Mouse (Mus musculus) brain, embryonic 14.5 days (tissue): ENCODE data around the gene Slc7a7.

ENCODE experiments used
- CTCF ChIP-seq: fragments of 200-500 bp; IDR thresholded peaks from 2 replicates; pipeline ENCODE4 v1.5.1; 2012; ENCODE audit warnings: inconsistent platforms, mild to moderate bottlenecking, moderate library complexity, borderline replicate concordance; ENCODE audit not compliant: insufficient read depth, insufficient read length; ENCODE audit errors: extremely low read depth
- POLR2A ChIP-seq: fragments of 200-500 bp; IDR thresholded peaks from 2 replicates; pipeline ENCODE4 v1.6.1; 2012; ENCODE audit warnings: mild to moderate bottlenecking, inconsistent platforms, borderline replicate concordance; ENCODE audit not compliant: poor library complexity, insufficient read depth, insufficient read length, severe bottlenecking; ENCODE audit errors: extremely low read depth

DNA sequence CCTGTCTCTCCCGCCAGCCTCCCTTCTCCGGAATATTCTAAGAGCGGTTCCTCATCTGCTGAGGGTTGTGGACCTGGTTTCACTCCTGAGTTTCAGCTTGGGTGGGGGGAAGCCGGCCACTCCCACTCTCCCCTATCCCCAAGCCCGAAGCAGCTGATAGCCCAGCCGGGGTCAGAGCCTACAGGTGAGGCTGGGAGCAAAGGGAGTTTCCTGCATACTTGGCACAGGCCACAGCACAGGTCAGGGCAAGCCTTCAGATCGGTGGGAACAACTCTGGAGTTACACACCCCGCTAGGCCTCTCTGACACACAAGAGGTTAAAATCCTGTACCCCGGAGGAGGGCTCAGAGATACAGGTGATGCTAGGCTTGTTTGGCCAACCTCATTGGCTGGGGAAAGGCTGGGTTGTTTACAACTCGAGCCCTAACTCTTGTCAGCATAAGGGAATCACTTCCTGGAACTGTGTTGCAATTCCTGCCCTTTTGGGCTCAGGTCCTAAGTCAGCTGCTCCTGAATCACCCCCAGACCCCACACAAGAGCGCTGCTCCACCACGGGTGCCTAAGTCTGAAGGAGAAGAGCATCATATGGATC is 16.5 kb upstream of the Slc7a7 start:
- TF ChIP-seq CTCF, result no peak
- no peak for TF ChIP-seq POLR2A
